Mouse (Mus musculus): ENCODE data around the gene Adora1. TPM values are rescaled to one million over a fixed set of nuclear protein-coding genes. Genes with fewer than 3 reads are reported as not detected.

Adora1 gene
- polyA plus RNA-seq, 1 experiment from 2014 or later, result 26.0 TPM

DNA sequence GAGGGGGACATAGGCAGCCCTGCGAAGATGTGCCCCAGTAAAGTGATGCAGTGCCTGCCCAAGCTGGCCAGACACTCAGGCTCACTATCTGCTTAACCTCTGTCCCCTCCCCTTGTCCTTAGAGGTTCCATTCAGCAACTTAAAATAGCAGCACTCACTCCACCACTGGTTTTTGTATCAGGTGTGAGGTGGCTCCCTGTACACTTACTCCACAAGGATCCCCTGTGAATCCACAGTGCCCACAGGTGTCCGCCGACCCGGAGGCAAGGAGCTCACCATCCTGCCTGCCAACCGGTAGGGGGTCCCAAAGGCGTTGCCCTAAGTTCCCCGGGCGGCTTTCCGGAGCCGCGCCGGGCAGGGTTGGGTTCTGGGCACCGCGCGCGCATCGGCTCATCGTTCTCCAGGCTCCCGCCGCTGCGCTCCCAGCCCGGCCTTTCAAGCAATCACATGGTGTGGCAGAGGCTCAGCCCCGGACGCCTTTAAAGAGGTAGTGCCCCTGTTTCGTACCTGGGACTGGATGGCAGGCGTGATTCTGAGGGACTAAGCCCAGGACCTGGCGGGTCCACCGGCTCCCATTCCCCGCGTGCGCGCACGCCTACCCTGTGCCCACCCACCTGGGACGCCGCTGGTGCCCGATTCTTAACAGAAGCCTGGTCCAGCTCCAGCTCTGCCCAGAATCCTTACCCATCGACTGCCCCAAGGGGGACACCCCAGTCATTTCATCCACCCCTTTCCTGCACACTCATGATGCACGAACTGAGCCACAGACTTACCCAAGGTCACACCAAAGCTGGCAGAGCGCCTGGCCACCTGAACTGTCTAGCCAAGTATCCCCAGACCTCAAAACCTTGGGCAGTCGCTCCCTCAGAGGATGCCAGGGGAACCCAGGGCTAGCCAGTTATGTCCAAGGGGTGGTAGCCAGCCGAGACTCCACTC, 508 bp downstream of the Adora1 start:
- Histone ChIP-seq H3K4me3 (peak overlapping the region; percentile 50), H3K9ac (peak overlapping the region; percentile 55), H3K4me2 (peak overlapping the region; percentile 91), H3K27me3 (no peaks in the 10 kb centered on the region), H3K27ac (replicated peaks) (peak overlapping the region; percentile 36), H3K36me3 (no peaks in the 10 kb centered on the region), H3K4me1 (replicated peaks) (peaks cover 58% of the 10 kb centered on the region), H3K9me3 (no peaks in the 10 kb centered on the region)
- WGBS, result under 1% methylated on average over 41 of the region's 41 CpGs
- peak; percentile 62 for ATAC-seq (ENCODE audit: low FRiP score, low read depth)

DNA sequence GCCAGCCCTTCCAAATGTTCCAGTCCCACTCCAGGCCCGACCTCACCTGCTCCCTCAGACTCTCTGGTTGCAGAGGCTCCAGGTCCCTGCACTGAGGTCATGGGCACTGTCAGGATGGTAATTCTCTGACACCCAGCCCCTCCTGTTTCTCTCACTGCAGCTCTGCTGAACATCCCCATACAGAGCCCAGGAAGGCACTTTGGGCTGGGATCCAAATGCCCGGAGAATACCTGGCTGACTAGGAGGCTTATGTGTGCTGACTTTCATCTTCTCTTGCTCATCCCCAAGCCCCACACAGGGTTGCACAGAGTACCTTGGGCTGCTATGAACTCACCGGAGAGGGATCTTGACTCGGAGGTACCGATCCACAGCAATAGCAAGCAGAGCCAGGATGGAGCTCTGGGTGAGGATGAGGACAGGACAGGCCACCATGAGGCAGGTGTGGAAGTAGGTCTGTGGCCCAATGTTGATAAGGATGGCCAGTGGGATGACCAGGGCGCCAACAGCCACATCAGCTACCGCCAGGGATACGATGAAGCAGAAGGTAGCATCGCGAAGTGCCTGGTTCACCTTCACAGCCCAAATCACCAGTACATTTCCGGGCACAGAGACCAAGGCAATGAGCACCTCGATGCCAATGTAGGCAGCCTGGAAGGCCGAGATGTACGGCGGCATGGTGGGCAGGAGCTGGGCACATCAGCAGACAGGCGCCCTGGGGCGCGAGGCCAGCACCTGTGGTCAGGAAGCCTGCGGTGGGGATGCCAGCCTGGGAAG, 1.4 kb downstream of the Adora1 start:
- Histone ChIP-seq H3K4me2 (peak overlapping the region; percentile 91), H3K9ac (peak overlapping the region; percentile 55), H3K27ac (replicated peaks) (peak overlapping the region; percentile 67; the same call in 1 of the 2 replicates), H3K27me3 (no peaks in the 10 kb centered on the region), H3K9me3 (no peaks in the 10 kb centered on the region), H3K4me3 (peak overlapping the region; percentile 50), H3K36me3 (no peaks in the 10 kb centered on the region), H3K4me1 (replicated peaks) (peaks cover 58% of the 10 kb centered on the region)
- ATAC-seq (ENCODE audit: low FRiP score, low read depth), result no peak
- WGBS, result 47% methylated on average over 19 of the region's 19 CpGs

DNA sequence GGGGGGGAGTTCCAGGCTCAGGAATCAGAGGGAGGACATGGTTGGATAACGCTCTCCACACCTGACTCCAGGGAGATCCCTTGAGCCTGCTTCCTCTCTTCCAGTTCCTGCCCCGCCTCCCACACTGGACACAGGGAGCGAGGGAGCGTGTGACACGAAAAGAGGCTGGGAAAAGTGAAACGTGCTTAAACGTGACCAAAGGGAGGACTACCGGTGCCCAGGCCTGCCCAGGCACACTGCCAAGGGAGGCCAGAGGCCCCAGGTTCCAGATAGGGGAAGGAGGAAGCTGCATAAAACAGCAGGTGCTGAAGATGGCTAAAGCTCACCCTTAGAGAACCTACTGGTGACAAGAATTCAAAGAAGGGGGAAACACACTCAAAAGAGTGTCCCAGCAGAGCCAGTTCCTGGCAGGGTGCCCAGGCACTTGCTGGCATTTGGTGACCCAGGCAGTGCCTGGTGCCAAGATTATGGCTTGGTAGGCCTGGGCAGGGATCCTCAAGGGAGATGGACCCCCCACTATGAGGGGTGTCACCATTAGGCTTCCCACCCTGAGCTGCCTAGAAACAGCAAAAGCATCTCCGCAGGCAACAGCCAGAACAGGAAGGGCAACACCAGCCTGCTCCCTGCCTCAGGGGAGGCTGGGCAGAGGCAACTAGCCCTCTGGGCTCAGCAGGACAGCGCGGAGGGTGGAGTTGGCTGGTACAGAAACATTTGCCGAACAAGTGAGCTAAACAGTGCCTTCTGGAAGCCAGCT, 2.3 kb downstream of the Adora1 start:
- peak overlapping the region; percentile 55; the same call in 1 of the 2 replicates for H3K9ac ChIP-seq
- ATAC-seq (ENCODE audit: low FRiP score, low read depth), result no peak
- no peaks in the 10 kb centered on the region for H3K27me3 ChIP-seq
- H3K9me3 ChIP-seq, result no peaks in the 10 kb centered on the region
- peak overlapping the region; percentile 50 for H3K4me3 ChIP-seq
- H3K4me1 ChIP-seq (replicated peaks), result peaks cover 58% of the 10 kb centered on the region
- peak overlapping the region; percentile 91 for H3K4me2 ChIP-seq
- peak overlapping the region; percentile 67 for H3K27ac ChIP-seq (replicated peaks)
- 36% methylated on average over 12 of the region's 12 CpGs for WGBS
- H3K36me3 ChIP-seq, result no peaks in the 10 kb centered on the region

DNA sequence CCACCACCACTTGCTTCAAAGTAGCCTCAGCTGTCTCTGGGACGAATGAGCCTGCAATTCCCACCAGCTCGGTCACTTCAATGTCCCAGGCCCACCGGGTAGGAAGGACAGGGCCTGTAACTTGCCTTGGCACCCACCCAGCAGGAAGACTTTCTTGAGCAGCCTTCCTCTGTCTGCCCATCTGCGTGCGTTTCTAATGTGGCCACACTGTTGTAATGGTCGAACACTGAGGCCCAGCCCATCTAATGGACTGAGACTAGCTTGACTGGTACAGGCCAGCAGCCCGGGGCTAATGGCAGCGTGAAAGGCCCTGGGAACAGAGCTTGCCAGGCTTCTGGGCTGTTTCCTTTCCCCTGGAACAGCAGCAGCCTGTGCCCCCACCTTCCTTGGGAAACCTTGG, 2.9 kb downstream of the Adora1 start:
- no peaks in the 10 kb centered on the region for H3K9me3 ChIP-seq
- H3K27ac ChIP-seq (replicated peaks), result peak overlapping the region; percentile 67
- H3K4me2 ChIP-seq, result peak overlapping the region; percentile 91
- peaks cover 58% of the 10 kb centered on the region for H3K4me1 ChIP-seq (replicated peaks)
- 61% methylated on average over 8 of the region's 8 CpGs for WGBS
- ATAC-seq (ENCODE audit: low FRiP score, low read depth), result no peak
- H3K36me3 ChIP-seq, result no peaks in the 10 kb centered on the region
- 0 out of 2 replicates have a peak overlapping the region, but pooled peaks have one; percentile 50 for H3K4me3 ChIP-seq
- H3K9ac ChIP-seq, result no peak overlapping the region
- no peaks in the 10 kb centered on the region for H3K27me3 ChIP-seq

DNA sequence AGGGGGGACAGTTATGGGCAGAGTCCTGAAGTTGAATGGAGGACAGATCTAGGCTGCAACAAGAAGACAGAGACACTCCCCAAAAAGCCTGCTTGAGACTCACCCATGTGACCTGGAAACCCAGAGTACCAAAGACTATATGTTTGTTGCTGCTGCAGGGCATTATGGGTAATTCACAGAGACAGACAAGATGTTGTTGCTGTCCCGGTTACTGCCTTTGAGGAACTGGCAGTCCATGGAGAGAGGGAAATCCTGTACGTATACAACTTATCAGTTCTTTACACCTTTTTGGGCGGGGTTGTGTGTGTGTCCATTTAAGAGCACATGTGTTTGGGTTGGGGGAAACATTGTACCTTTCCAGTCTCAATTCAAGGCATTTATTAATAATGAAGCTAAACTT, 3.5 kb downstream of the Adora1 start:
- H3K4me3 ChIP-seq, result no peak overlapping the region
- no peaks in the 10 kb centered on the region for H3K9me3 ChIP-seq
- no peak for ATAC-seq (ENCODE audit: low FRiP score, low read depth)
- WGBS, result 78% methylated on average over 3 of the region's 3 CpGs
- H3K4me2 ChIP-seq, result no peak overlapping the region
- no peak overlapping the region for H3K27ac ChIP-seq (replicated peaks)
- no peaks in the 10 kb centered on the region for H3K36me3 ChIP-seq
- H3K9ac ChIP-seq, result no peak overlapping the region
- peaks cover 58% of the 10 kb centered on the region for H3K4me1 ChIP-seq (replicated peaks)
- H3K27me3 ChIP-seq, result no peaks in the 10 kb centered on the region

DNA sequence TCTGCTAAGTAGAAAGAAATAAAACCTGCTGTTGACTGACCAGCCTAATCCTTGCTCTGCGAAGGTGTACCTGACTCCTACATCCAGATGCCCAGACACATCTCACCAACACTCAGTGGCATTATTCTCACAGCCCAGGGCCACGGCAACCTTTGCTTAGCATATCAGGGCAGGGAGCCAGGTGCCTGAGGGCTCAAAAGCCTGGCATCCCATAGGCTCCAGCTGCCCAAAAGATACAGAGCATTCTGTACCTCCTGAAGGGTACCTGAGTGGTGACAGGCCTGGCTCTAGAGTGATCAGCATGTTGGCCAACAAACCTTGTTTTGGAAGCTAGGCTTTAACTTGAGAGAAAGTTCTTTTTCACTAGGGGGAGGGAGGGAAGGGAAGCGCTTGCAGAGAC, 4.0 kb downstream of the Adora1 start:
- Histone ChIP-seq H3K4me3 (no peak overlapping the region), H3K9ac (no peak overlapping the region), H3K9me3 (no peaks in the 10 kb centered on the region), H3K27me3 (no peaks in the 10 kb centered on the region), H3K4me2 (no peak overlapping the region), H3K36me3 (no peaks in the 10 kb centered on the region), H3K4me1 (replicated peaks) (peaks cover 58% of the 10 kb centered on the region), H3K27ac (replicated peaks) (no peak overlapping the region)
- 82% methylated on average over 3 of the region's 3 CpGs for WGBS
- ATAC-seq (ENCODE audit: low FRiP score, low read depth), result no peak

DNA sequence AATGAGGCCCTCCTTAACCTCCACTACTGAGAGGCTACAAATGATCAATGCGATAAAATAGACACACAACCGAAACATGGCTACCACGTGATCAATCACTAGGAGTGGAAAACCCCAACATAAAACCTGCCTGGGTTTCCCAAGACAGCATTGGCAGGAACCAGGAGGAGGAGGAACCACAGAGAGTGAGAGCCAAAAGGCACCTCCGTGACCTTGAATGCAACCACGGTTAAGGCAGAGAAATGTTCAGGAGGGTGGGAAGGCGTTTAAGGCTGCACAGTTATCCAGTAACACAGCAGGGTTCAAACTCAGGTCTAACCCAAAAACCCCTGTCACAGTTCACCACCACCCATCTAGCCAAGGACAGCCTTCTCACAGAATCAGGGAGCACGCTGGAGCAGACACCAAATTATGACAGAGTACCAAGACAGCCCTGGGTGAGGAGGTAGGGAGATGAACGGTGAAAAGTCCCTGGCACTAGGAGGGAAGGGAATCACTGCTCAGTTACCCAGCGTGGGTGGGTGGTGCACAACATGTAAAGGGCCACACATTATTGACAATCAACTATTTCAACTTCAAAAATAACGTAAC, 4.5 kb downstream of the Adora1 start:
- H3K4me2 ChIP-seq, result no peak overlapping the region
- no peak overlapping the region for H3K9ac ChIP-seq
- H3K27me3 ChIP-seq, result no peaks in the 10 kb centered on the region
- H3K4me1 ChIP-seq (replicated peaks), result peaks cover 53% of the 10 kb centered on the region
- ATAC-seq (ENCODE audit: low FRiP score, low read depth), result no peak
- no peaks in the 10 kb centered on the region for H3K36me3 ChIP-seq
- no peak overlapping the region for H3K27ac ChIP-seq (replicated peaks)
- H3K4me3 ChIP-seq, result no peak overlapping the region
- whole genome bisulfite sequencing, result 86% methylated on average over 10 of the region's 10 CpGs
- no peaks in the 10 kb centered on the region for H3K9me3 ChIP-seq

DNA sequence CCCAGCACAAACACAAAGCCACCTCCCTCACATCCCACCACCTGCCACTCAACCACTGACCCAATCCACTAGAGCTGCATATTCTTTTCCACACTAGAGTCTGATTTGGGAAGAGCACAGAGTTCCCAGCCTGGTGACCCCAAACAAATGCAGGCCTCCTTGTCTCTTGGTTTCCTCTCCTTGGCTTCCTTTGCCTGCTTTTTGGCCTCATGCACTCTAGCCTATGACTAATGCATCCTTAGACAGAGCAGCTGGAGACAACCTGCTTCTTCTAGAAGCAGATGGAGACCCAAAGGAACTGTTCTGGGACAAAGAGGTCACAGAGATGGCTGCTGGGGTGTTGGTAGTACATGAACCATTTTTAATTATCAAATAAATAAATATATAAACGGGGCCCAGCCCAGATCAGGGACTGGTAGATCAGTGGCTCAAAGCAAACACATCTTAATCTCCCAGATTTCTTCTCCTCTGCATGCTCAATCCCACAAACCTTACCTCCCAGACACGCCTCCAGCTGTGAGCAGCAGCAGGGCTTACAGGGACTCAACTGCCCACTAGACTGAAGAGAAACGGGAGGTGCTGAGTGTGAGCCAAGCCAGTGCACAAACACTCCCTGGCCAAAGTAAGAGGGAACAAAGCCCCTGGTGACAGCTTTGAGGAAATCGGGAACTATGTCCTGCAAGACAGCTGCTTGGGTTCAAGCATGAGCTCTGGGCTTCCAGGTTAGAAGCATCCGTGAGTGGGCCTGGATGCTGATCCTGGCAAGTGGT, 5.2 kb downstream of the Adora1 start:
- H3K4me1 ChIP-seq (replicated peaks), result peaks cover 45% of the 10 kb centered on the region
- no peaks in the 10 kb centered on the region for H3K27me3 ChIP-seq
- H3K4me2 ChIP-seq, result no peak overlapping the region
- H3K36me3 ChIP-seq, result no peaks in the 10 kb centered on the region
- H3K9ac ChIP-seq, result no peak overlapping the region
- H3K4me3 ChIP-seq, result no peak overlapping the region
- 73% methylated on average over 5 of the region's 5 CpGs for WGBS
- H3K9me3 ChIP-seq, result no peaks in the 10 kb centered on the region
- ATAC-seq (ENCODE audit: low FRiP score, low read depth), result no peak
- H3K27ac ChIP-seq (replicated peaks), result no peak overlapping the region

DNA sequence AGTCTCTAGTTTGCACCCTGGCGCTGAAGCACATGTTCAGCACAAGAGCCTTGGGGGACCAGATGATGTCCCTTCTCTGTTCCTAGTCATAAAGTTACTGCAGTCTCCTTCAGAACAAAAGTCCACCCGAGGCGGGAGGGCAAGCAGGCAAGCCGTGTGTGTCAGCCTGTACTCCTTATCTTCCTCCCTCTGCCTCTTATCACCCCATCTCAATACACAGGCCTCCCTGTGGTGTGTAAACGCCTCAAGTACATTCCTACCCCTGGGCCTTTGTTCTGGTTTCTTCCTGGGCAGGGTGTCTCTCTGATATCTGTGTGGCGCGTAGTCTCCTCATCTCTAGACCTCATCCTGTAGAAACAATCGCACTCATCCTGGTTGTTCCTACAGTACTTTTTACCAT, 8.5 kb downstream of the Adora1 start:
- Histone ChIP-seq H3K27me3 (no peaks in the 10 kb centered on the region), H3K36me3 (no peaks in the 10 kb centered on the region), H3K9ac (no peak overlapping the region), H3K4me1 (replicated peaks) (peaks cover 15% of the 10 kb centered on the region; the same call in 1 of the 2 replicates), H3K27ac (replicated peaks) (no peak overlapping the region), H3K9me3 (no peaks in the 10 kb centered on the region), H3K4me2 (no peak overlapping the region), H3K4me3 (no peak overlapping the region)
- ATAC-seq (ENCODE audit: low FRiP score, low read depth), result no peak
- WGBS, result 80% methylated on average over 8 of the region's 8 CpGs

DNA sequence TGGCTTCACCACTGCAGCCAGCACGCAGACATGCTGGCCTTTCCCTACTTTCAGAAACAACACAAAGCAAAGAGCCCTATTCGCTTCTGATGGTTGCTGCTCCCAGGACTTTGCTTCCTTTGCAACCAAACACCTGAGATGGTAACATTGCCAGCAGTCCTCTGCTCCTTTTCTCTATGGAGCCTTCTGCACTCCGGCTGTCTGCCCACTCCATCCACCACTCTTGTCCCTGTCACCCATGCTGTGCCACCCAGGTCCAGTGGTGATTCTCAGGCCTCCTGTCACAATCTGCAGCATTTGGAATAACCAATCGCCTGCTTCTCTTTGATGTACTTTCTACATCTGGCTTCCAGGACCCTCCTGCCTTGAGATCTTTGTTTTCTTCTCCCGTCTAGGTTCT, 9.9 kb downstream of the Adora1 start:
- 0 out of 2 replicates have a peak, but pooled peaks cover 3% of the 10 kb centered on the region for H3K4me1 ChIP-seq (replicated peaks)
- no peak overlapping the region for H3K4me2 ChIP-seq
- H3K36me3 ChIP-seq, result no peaks in the 10 kb centered on the region
- no peak overlapping the region for H3K4me3 ChIP-seq
- H3K9me3 ChIP-seq, result no peaks in the 10 kb centered on the region
- no peaks in the 10 kb centered on the region for H3K27me3 ChIP-seq
- no peak overlapping the region for H3K27ac ChIP-seq (replicated peaks)
- no peak for ATAC-seq (ENCODE audit: low FRiP score, low read depth)
- no peak overlapping the region for H3K9ac ChIP-seq
- 91% methylated on average over 5 of the region's 5 CpGs for WGBS
